Mouse (Mus musculus) lung, postnatal 0 days (tissue): ENCODE data around the gene Zfp160. TPM values are rescaled to one million over a fixed set of nuclear protein-coding genes. Genes with fewer than 3 reads are reported as not detected.
A peak's percentile ranks its signal among the peaks of the same experiment; 100 is the strongest.

Experiments
- ATAC-seq: fragments of 200-750 bp; cut with Nextera tagmentation; 2 replicates; pipeline ENCODE4 v1.8.0; 2017; ENCODE audit warnings: moderate library complexity
- DNase-seq: peaks from one replicate; pipeline ENCODE4 v3.0.0-alpha.2; 2016; ENCODE audit warnings: low spot score
- H3K27ac ChIP-seq: fragments of 300-500 bp; sonication (generic); 2 replicates; pipeline ENCODE4 v1.5.1; 2014; ENCODE audit warnings: antibody characterized with exemption, mild to moderate bottlenecking, low read length, mixed read lengths
- H3K27me3 ChIP-seq: fragments of 300-500 bp; sonication (generic); replicated peaks from 2 replicates; pipeline ENCODE4 v1.6.1; 2014; ENCODE audit warnings: low read length, mixed read lengths; ENCODE audit not compliant: insufficient read depth
- H3K36me3 ChIP-seq: fragments of 300-500 bp; sonication (generic); 2 replicates; pipeline ENCODE4 v1.6.1; 2014; ENCODE audit warnings: low read length, mixed read lengths; ENCODE audit not compliant: insufficient read depth
- H3K4me1 ChIP-seq: fragments of 300-500 bp; sonication (generic); 2 replicates; pipeline ENCODE4 v1.6.1; 2014; ENCODE audit warnings: antibody characterized with exemption, low read depth, low read length, mixed read lengths; ENCODE audit not compliant: insufficient read depth
- H3K4me2 ChIP-seq: fragments of 300-500 bp; sonication (generic); replicated peaks from 2 replicates; pipeline ENCODE4 v1.6.1; 2014; ENCODE audit warnings: low read depth, mild to moderate bottlenecking, low read length, moderate library complexity, mixed read lengths
- H3K4me3 ChIP-seq: fragments of 300-500 bp; sonication (generic); 2 replicates; pipeline ENCODE4 v1.5.1; 2014; ENCODE audit warnings: low read depth, low read length
- H3K9ac ChIP-seq: fragments of 300-500 bp; sonication (generic); replicated peaks from 2 replicates; pipeline ENCODE4 v1.6.1; 2014; ENCODE audit warnings: low read depth, mild to moderate bottlenecking
- H3K9me3 ChIP-seq: fragments of 300-500 bp; sonication (generic); 2 replicates; pipeline ENCODE4 v1.6.1; 2016; ENCODE audit warnings: low read length, mixed read lengths
- CTCF ChIP-seq: IDR thresholded peaks from 2 replicates; pipeline ENCODE4 v1.5.1; 2016; ENCODE audit warnings: antibody characterized with exemption, mild to moderate bottlenecking
- EP300 ChIP-seq: IDR thresholded peaks from 2 replicates; pipeline ENCODE4 v1.6.1; 2016; ENCODE audit warnings: antibody characterized with exemption, mild to moderate bottlenecking, control low read depth
- WGBS: fragments of 180-500 bp; shearing (Covaris S2); extraction: QIAGEN DNeasy Blood & Tissue Kit; methylation state at CpG from one replicate; pipeline ENCODE4 v1.1.7; 2014; 5-methylcytosine and 5-hydroxymethylcytosine counted together
- polyA plus RNA-seq: library from polyadenylated mRNA; unstranded; fragments of >200 nt; fragmentation: Nextera tagmentation; extraction: Ambion mirVana; gene quantifications from 2 replicates; pipeline ENCODE4 v1.2.1, GENCODE M21; 2015

The Zfp160 gene
- 7.7 and 8.8 TPM in 2 replicates for polyA plus RNA-seq

- Histone ChIP-seq H3K36me3 (no peaks in the 10 kb centered on the region; the same call in 1 of the 2 replicates), H3K4me1 (peaks cover 7% of the 10 kb centered on the region; the same call in 1 of the 2 replicates), H3K4me2 (peak within 1 kb of the TSS; percentile 71), H3K27ac (peak within 1 kb of the TSS; percentile 95), H3K9ac (peak within 1 kb of the TSS; percentile 82), H3K9me3 (no peaks in the 10 kb centered on the region), H3K27me3 (no peaks in the 10 kb centered on the region), H3K4me3 (peak within 1 kb of the TSS; percentile 93)
- peak; percentile 97 for DNase-seq
- TF ChIP-seq EP300 (peak; percentile 22; the same call in 1 of the 2 replicates), CTCF (no peak)
- ATAC-seq, result peak; percentile 99
- 7% methylated on average over 36 of the region's 36 CpGs for WGBS
These were observed at the start of gene Zfp160 for GRCm38 (mm10) chr17:21008382-21009331. Gene Zfp160 (plus strand): TSS chr17:21008903.

GRCm38 (mm10) chr17:20960386-20960785 is 48.3 kb upstream of the Zfp160 start:
- Histone ChIP-seq H3K9ac (no peak overlapping the region), H3K4me3 (no peak overlapping the region), H3K9me3 (no peaks in the 10 kb centered on the region), H3K4me1 (no peaks in the 10 kb centered on the region), H3K36me3 (peaks cover 84% of the 10 kb centered on the region), H3K27ac (no peak overlapping the region), H3K27me3 (no peaks in the 10 kb centered on the region), H3K4me2 (no peak overlapping the region)
- ATAC-seq (no peak), DNase-seq (no peak)
- WGBS, result 87% methylated on average over 5 of the region's 5 CpGs
- TF ChIP-seq CTCF (no peak), EP300 (no peak)

- Histone ChIP-seq H3K36me3 (peaks cover 55% of the 10 kb centered on the region), H3K9ac (no peak overlapping the region), H3K4me2 (no peak overlapping the region), H3K9me3 (no peaks in the 10 kb centered on the region), H3K4me1 (no peaks in the 10 kb centered on the region), H3K4me3 (no peak overlapping the region), H3K27ac (no peak overlapping the region), H3K27me3 (no peaks in the 10 kb centered on the region)
- no peak for TF ChIP-seq EP300
- no peak for TF ChIP-seq CTCF
- 92% methylated on average over 4 of the region's 4 CpGs for WGBS
- ATAC-seq (no peak), DNase-seq (no peak)
These were observed 43.3 kb upstream of the Zfp160 start for GRCm38 (mm10) chr17:20965421-20965820.

- no peaks in the 10 kb centered on the region for H3K9me3 ChIP-seq
- H3K27ac ChIP-seq, result no peak overlapping the region
- ATAC-seq (no peak), DNase-seq (no peak)
- no peaks in the 10 kb centered on the region for H3K4me1 ChIP-seq
- H3K4me2 ChIP-seq, result no peak overlapping the region
- H3K4me3 ChIP-seq, result no peak overlapping the region
- H3K9ac ChIP-seq, result no peak overlapping the region
- H3K27me3 ChIP-seq, result no peaks in the 10 kb centered on the region
- TF ChIP-seq EP300, result no peak
- no peak for TF ChIP-seq CTCF
- H3K36me3 ChIP-seq, result peaks cover 43% of the 10 kb centered on the region
These were observed 42.0 kb upstream of the Zfp160 start for GRCm38 (mm10) chr17:20966681-20967080.

- H3K4me3 ChIP-seq, result no peak overlapping the region
- no peak overlapping the region for H3K9ac ChIP-seq
- H3K4me1 ChIP-seq, result no peaks in the 10 kb centered on the region
- 62% methylated on average over 2 of the region's 2 CpGs for WGBS
- H3K4me2 ChIP-seq, result no peak overlapping the region
- no peak for ATAC-seq
- H3K27me3 ChIP-seq, result no peaks in the 10 kb centered on the region
- DNase-seq, result no peak
- no peak overlapping the region for H3K27ac ChIP-seq
- H3K9me3 ChIP-seq, result no peaks in the 10 kb centered on the region
- no peak for TF ChIP-seq EP300
- no peak for TF ChIP-seq CTCF
- H3K36me3 ChIP-seq, result no peaks in the 10 kb centered on the region
These were observed 15.0 kb upstream of the Zfp160 start for GRCm38 (mm10) chr17:20993716-20994115.

GRCm38 (mm10) chr17:20996364-20996763 is 12.3 kb upstream of the Zfp160 start, which contains the start of gene Vmn1r233:
Gene Vmn1r233 (minus strand): TSS chr17:20996464.
- Histone ChIP-seq H3K27me3 (no peaks in the 10 kb centered on the region), H3K36me3 (no peaks in the 10 kb centered on the region), H3K4me3 (no peak within 1 kb of the TSS), H3K9ac (no peak within 1 kb of the TSS), H3K4me1 (no peaks in the 10 kb centered on the region), H3K9me3 (no peaks in the 10 kb centered on the region), H3K27ac (no peak within 1 kb of the TSS), H3K4me2 (no peak within 1 kb of the TSS)
- DNase-seq, result no peak
- TF ChIP-seq EP300, result no peak
- TF ChIP-seq CTCF, result no peak
- no peak for ATAC-seq
